Mouse (Mus musculus) CH12.LX (cell line): ENCODE measurements around the gene Hist2h2aa2. TPM values are rescaled to one million over a fixed set of nuclear protein-coding genes. Genes with fewer than 3 reads are reported as not detected.
A peak's percentile ranks its signal among the peaks of the same experiment; 100 is the strongest.

Experiments
- DNase-seq: peaks from one replicate; pipeline ENCODE4 v3.0.0-alpha.2; 2013; ENCODE audit errors: extremely low read depth
- H3K27ac ChIP-seq: 2 replicates; pipeline ENCODE4 v1.5.1; 2012; ENCODE audit warnings: low read depth, mild to moderate bottlenecking, control low read depth, moderate library complexity; ENCODE audit not compliant: insufficient read depth
- H3K27me3 ChIP-seq: replicated peaks from 2 replicates; pipeline ENCODE3; 2012; ENCODE audit warnings: inconsistent platforms
- H3K36me3 ChIP-seq, 2 experiments: replicated peaks in 1 of 2; 2 replicates each; pipeline versions ENCODE3 to v1.6.1; 2012; ENCODE audit warnings: inconsistent platforms in 1 of 2, low read length in 1 of 2, mild to moderate bottlenecking in 1 of 2, mixed read lengths in 1 of 2, moderate library complexity in 1 of 2; ENCODE audit not compliant: control insufficient read depth in 1 of 2, insufficient read depth in 1 of 2
- H3K4me1 ChIP-seq, 2 experiments: 2 replicates each; pipeline ENCODE4 v1.6.1; 2012; ENCODE audit warnings: inconsistent platforms in 1 of 2, moderate library complexity in 1 of 2; ENCODE audit not compliant: insufficient read depth in 2 of 2, control insufficient read depth in 1 of 2
- H3K4me2 ChIP-seq: 2 replicates; pipeline ENCODE4 v1.6.1; 2012; ENCODE audit warnings: low read depth, mild to moderate bottlenecking, control low read depth; ENCODE audit not compliant: poor library complexity, insufficient read depth, severe bottlenecking
- H3K4me3 ChIP-seq, 3 experiments: fragments of 150-350 bp in 1 of 3; sonication (generic) in 1 of 3; replicated peaks in 1 of 3; 2 replicates each; pipeline versions ENCODE3 to v1.5.1; 2011 to 2012; ENCODE audit warnings: low read depth in 2 of 3, low read length in 2 of 3, mild to moderate bottlenecking in 2 of 3, moderate library complexity in 2 of 3, control low read depth in 1 of 3, improper control_type of control experiment in 1 of 3, inconsistent platforms in 1 of 3, mixed read lengths in 1 of 3; ENCODE audit not compliant: poor library complexity in 1 of 3
- H3K79me2 ChIP-seq: replicated peaks from 2 replicates; pipeline ENCODE4 v1.6.1; 2012; ENCODE audit warnings: mild to moderate bottlenecking, moderate library complexity; ENCODE audit not compliant: control insufficient read depth, poor library complexity, insufficient read depth, severe bottlenecking; ENCODE audit errors: extremely low read depth
- H3K9ac ChIP-seq: 2 replicates; pipeline ENCODE4 v1.6.1; 2012; ENCODE audit warnings: low read depth, mild to moderate bottlenecking, control low read depth, moderate library complexity; ENCODE audit not compliant: insufficient read depth
- H3K9me3 ChIP-seq: replicated peaks from 2 replicates; pipeline ENCODE3; 2012; ENCODE audit warnings: low read length, inconsistent platforms, mixed read lengths
- BHLHE40 ChIP-seq: IDR thresholded peaks from 2 replicates; pipeline ENCODE4 v1.6.1; 2011; ENCODE audit warnings: mild to moderate bottlenecking, low read depth, low read length, improper control_type of control experiment
- CHD1 ChIP-seq: IDR thresholded peaks from 2 replicates; pipeline ENCODE4 v1.6.1; 2012; ENCODE audit warnings: low read depth, low read length, improper control_type of control experiment, inconsistent platforms
- CHD2 ChIP-seq: IDR thresholded peaks from 2 replicates; pipeline ENCODE4 v1.6.1; 2011; ENCODE audit warnings: low read length, improper control_type of control experiment
- CTCF ChIP-seq, 2 experiments: IDR thresholded peaks in 1 of 2; conservative IDR thresholded peaks in 1 of 2; 2 replicates each; pipeline ENCODE4 v1.5.1; 2011 to 2012; ENCODE audit warnings: low read depth in 2 of 2, low read length in 2 of 2, improper control_type of control experiment in 1 of 2, inconsistent platforms in 1 of 2, mild to moderate bottlenecking in 1 of 2, moderate library complexity in 1 of 2
- ELF1 ChIP-seq: IDR thresholded peaks from 2 replicates; pipeline ENCODE4 v1.6.1; 2014; ENCODE audit warnings: low read depth, mild to moderate bottlenecking, inconsistent platforms, low read length, improper control_type of control experiment
- ETS1 ChIP-seq: conservative IDR thresholded peaks from 2 replicates; pipeline ENCODE4 v1.6.1; 2012; ENCODE audit warnings: low read depth, mild to moderate bottlenecking, inconsistent platforms, low read length, improper control_type of control experiment, moderate library complexity
- HCFC1 ChIP-seq: IDR thresholded peaks from 2 replicates; pipeline ENCODE4 v1.6.1; 2012; ENCODE audit warnings: low read depth, mild to moderate bottlenecking, inconsistent platforms, low read length, improper control_type of control experiment
- IRF4 ChIP-seq: IDR thresholded peaks from 2 replicates; pipeline ENCODE4 v1.6.1; 2014; ENCODE audit warnings: low read depth, mild to moderate bottlenecking, inconsistent platforms, low read length, improper control_type of control experiment
- JUN ChIP-seq: IDR thresholded peaks from 2 replicates; pipeline ENCODE4 v1.6.1; 2011; ENCODE audit warnings: low read depth, mild to moderate bottlenecking, low read length, improper control_type of control experiment, moderate library complexity; ENCODE audit not compliant: insufficient read depth
- JUND ChIP-seq: conservative IDR thresholded peaks from 2 replicates; pipeline ENCODE4 v1.6.1; 2011; ENCODE audit warnings: low read depth, low read length, improper control_type of control experiment
- KAT2A ChIP-seq: IDR thresholded peaks from 2 replicates; pipeline ENCODE4 v1.6.1; 2012; ENCODE audit warnings: low read length, improper control_type of control experiment, inconsistent platforms; ENCODE audit not compliant: insufficient replicate concordance
- MAFK ChIP-seq: IDR thresholded peaks from 2 replicates; pipeline ENCODE4 v1.6.1; 2011; ENCODE audit warnings: low read length, improper control_type of control experiment; ENCODE audit not compliant: insufficient replicate concordance
- MAX ChIP-seq: IDR thresholded peaks from 2 replicates; pipeline ENCODE4 v1.6.1; 2011; ENCODE audit warnings: low read length, improper control_type of control experiment
- MAZ ChIP-seq: IDR thresholded peaks from 2 replicates; pipeline ENCODE4 v1.6.1; 2012; ENCODE audit warnings: low read depth, mild to moderate bottlenecking, inconsistent platforms, low read length, improper control_type of control experiment, moderate library complexity
- MXI1 ChIP-seq: IDR thresholded peaks from 2 replicates; pipeline ENCODE4 v1.6.1; 2011; ENCODE audit warnings: mild to moderate bottlenecking, low read depth, low read length, improper control_type of control experiment
- NELFE ChIP-seq: IDR thresholded peaks from 2 replicates; pipeline ENCODE4 v1.6.1; 2011; ENCODE audit warnings: low read depth, low read length, improper control_type of control experiment
- PAX5 ChIP-seq: IDR thresholded peaks from 2 replicates; pipeline ENCODE4 v1.6.1; 2012; ENCODE audit warnings: low read length, inconsistent platforms, mixed read lengths
- POLR2A ChIP-seq: IDR thresholded peaks from 2 replicates; pipeline ENCODE4 v1.6.1; 2011; ENCODE audit warnings: low read depth, mild to moderate bottlenecking, improper control_type of control experiment, low read length
- RAD21 ChIP-seq: IDR thresholded peaks from 2 replicates; pipeline ENCODE4 v1.6.1; 2011; ENCODE audit warnings: low read depth, mild to moderate bottlenecking, low read length, improper control_type of control experiment, moderate library complexity
- RCOR1 ChIP-seq: conservative IDR thresholded peaks from 2 replicates; pipeline ENCODE4 v1.6.1; 2012; ENCODE audit warnings: low read depth, mild to moderate bottlenecking, inconsistent platforms, low read length, improper control_type of control experiment
- SIN3A ChIP-seq: IDR thresholded peaks from 2 replicates; pipeline ENCODE4 v1.6.1; 2012; ENCODE audit warnings: low read length, improper control_type of control experiment, inconsistent platforms
- SMC3 ChIP-seq: IDR thresholded peaks from 2 replicates; pipeline ENCODE4 v1.6.1; 2011; ENCODE audit warnings: low read depth, low read length, improper control_type of control experiment
- TCF12 ChIP-seq: IDR thresholded peaks from 2 replicates; pipeline ENCODE4 v1.6.1; 2014; ENCODE audit warnings: low read depth, mild to moderate bottlenecking, inconsistent platforms, low read length, improper control_type of control experiment
- USF1 ChIP-seq: IDR thresholded peaks from 2 replicates; pipeline ENCODE4 v1.6.1; 2014; ENCODE audit warnings: low read depth, mild to moderate bottlenecking, inconsistent platforms, low read length, improper control_type of control experiment
- USF2 ChIP-seq: conservative IDR thresholded peaks from 2 replicates; pipeline ENCODE4 v1.6.1; 2011; ENCODE audit warnings: low read depth, low read length, improper control_type of control experiment
- ZKSCAN1 ChIP-seq: IDR thresholded peaks from 2 replicates; pipeline ENCODE4 v1.6.1; 2012; ENCODE audit warnings: low read depth, inconsistent platforms, low read length, improper control_type of control experiment, borderline replicate concordance
- ZMIZ1 ChIP-seq: IDR thresholded peaks from 2 replicates; pipeline ENCODE4 v1.6.1; 2012; ENCODE audit warnings: low read depth, mild to moderate bottlenecking, inconsistent platforms, low read length, improper control_type of control experiment
- ZNF384 ChIP-seq: IDR thresholded peaks from 2 replicates; pipeline ENCODE4 v1.6.1; 2012; ENCODE audit warnings: low read depth, low read length, improper control_type of control experiment, inconsistent platforms
- dilution Hi-C: fragments of 300-500 bp; cut with MboI; formaldehyde crosslinking; loops from 2 replicates; pipeline ENCODE4 v1.14.3; 2020; ENCODE audit warnings: low sequenced_read_pairs; ENCODE audit not compliant: extremely low pct_unique_long_range_greater_than_20kb, extremely low pct_ligation_motif_present
- in situ Hi-C: fragments of 300-500 bp; cut with MboI; formaldehyde crosslinking; loops from 3 replicates; pipeline ENCODE4 v1.14.3; 2019; ENCODE audit warnings: low sequenced_read_pairs, low pct_ligation_motif_present, low pct_unique_long_range_greater_than_20kb, mixed read lengths
- polyA plus RNA-seq: library from polyadenylated mRNA; unstranded; fragments of >175 nt; gene quantifications from 2 replicates; pipeline ENCODE4 v1.2.1, GENCODE M21; 2012; ENCODE audit warnings: low read depth; ENCODE audit not compliant: insufficient read length
- total RNA-seq, 2 experiments: library from RNA; depleted of rRNA; stranded (reverse); fragments of 300-350 nt in 1 of 2; fragments of >200 nt in 1 of 2; gene quantifications; 2 replicates each; pipeline ENCODE4 v1.2.3; 2012 to 2014

The Hist2h2aa2 gene
- total and polyA plus RNA-seq, 3 experiments = 2.7 to 5,136 TPM; not detected in 1

- no peak for DNase-seq
- no peaks in the 10 kb centered on the region for H3K79me2 ChIP-seq
- no peak overlapping the region; the same call in 1 of the 2 replicates for H3K9ac ChIP-seq
- no peaks in the 10 kb centered on the region for H3K9me3 ChIP-seq
- no peak for TF ChIP-seq JUN
- TF ChIP-seq TCF12 = no peak
- TF ChIP-seq JUND = no peak
- TF ChIP-seq PAX5 = no peak
- TF ChIP-seq SIN3A = no peak
- no peak for TF ChIP-seq SMC3
- TF ChIP-seq ZKSCAN1 = no peak
- TF ChIP-seq MAFK = no peak
- TF ChIP-seq MAZ = no peak
- TF ChIP-seq BHLHE40 = no peak
- no peak for TF ChIP-seq RCOR1
- no peak for TF ChIP-seq CHD1
- no peak for TF ChIP-seq CHD2
- no peak for TF ChIP-seq CTCF (conservative IDR thresholded peaks at IDR 0.05 in 1 of 2, IDR thresholded peaks at IDR 0.05 in 1 of 2; ENCODE audit: low read depth in 2 of 2, low read length in 2 of 2)
- no peak for TF ChIP-seq ZNF384
- no peak for TF ChIP-seq ELF1
- no peak for TF ChIP-seq HCFC1
- dilution Hi-C loops = no loop called here
- H3K4me3 ChIP-seq = peak overlapping the region in 1 of 3 experiments; percentile 3
- H3K36me3 ChIP-seq = no peaks in the 10 kb centered on the region
- in situ Hi-C loops = no loop called here
- peaks cover 4 to 21% of the 10 kb centered on the region in 2 experiments; a peak in 3 of 4 replicates for H3K4me1 ChIP-seq
- no peaks in the 10 kb centered on the region for H3K27me3 ChIP-seq
- H3K4me2 ChIP-seq = no peak overlapping the region
- no peak overlapping the region for H3K27ac ChIP-seq
These were observed 8.9 kb upstream of the Hist2h2aa2 start for GRCm38 (mm10) chr3:96249034-96249345.

GRCm38 (mm10) chr3:96248141-96249033 lies 8.3 kb upstream of the Hist2h2aa2 start:
- no peak overlapping the region for H3K27ac ChIP-seq
- no peak for TF ChIP-seq POLR2A
- TF ChIP-seq ZMIZ1 = no peak
- no peak for TF ChIP-seq USF1
- no peak for TF ChIP-seq NELFE
- TF ChIP-seq MXI1 = no peak
- TF ChIP-seq CTCF (conservative IDR thresholded peaks at IDR 0.05 in 1 of 2, IDR thresholded peaks at IDR 0.05 in 1 of 2; ENCODE audit: low read depth in 2 of 2, low read length in 2 of 2) = no peak
- no peak for TF ChIP-seq CHD1
- no peak for TF ChIP-seq KAT2A
- no peak for TF ChIP-seq ETS1
- TF ChIP-seq MAFK = no peak
- no peak for TF ChIP-seq JUN
- no peak for TF ChIP-seq ZKSCAN1
- TF ChIP-seq SMC3 = no peak
- TF ChIP-seq USF2 = no peak
- no peak for TF ChIP-seq IRF4
- TF ChIP-seq CHD2 = no peak
- no peak for TF ChIP-seq RAD21
- no peak for TF ChIP-seq JUND
- TF ChIP-seq BHLHE40 = no peak
- TF ChIP-seq MAX = no peak
- H3K4me3 ChIP-seq = peak overlapping the region; percentile 41 to 63 (median 48)

More at GRCm38 (mm10) chr3:96248141-96249033, 8.3 kb upstream of the Hist2h2aa2 start:
- H3K4me2 ChIP-seq = peak overlapping the region; percentile 53
- in situ Hi-C loops = no loop called here
- H3K36me3 ChIP-seq = no peaks in the 10 kb centered on the region
- DNase-seq = no peak
- no peaks in the 10 kb centered on the region for H3K9me3 ChIP-seq
- no peaks in the 10 kb centered on the region for H3K27me3 ChIP-seq
- no peaks in the 10 kb centered on the region for H3K79me2 ChIP-seq
- H3K4me1 ChIP-seq = peaks cover 6 to 28% of the 10 kb centered on the region in 2 experiments; a peak in 3 of 4 replicates
- peak overlapping the region; percentile 89; the same call in 1 of the 2 replicates for H3K9ac ChIP-seq
- dilution Hi-C loops = no loop called here
